Mouse (Mus musculus) c-Kit-negative CD71-positive TER-119-positive erythroid progenitor cells, embryonic 14.5 days (primary cell): Measurements from ENCODE around the gene Thop1.
"Not testable (repeated sequence)": the region's sequence is repeated elsewhere in the genome, so short reads cannot be mapped to it uniquely, and the experiment has no call there.

Source experiments
- DNase-seq: peaks from one replicate; pipeline ENCODE4 v3.0.0-alpha.2; 2013; ENCODE audit warnings: low read depth, low spot score

Thop1 gene

DNA sequence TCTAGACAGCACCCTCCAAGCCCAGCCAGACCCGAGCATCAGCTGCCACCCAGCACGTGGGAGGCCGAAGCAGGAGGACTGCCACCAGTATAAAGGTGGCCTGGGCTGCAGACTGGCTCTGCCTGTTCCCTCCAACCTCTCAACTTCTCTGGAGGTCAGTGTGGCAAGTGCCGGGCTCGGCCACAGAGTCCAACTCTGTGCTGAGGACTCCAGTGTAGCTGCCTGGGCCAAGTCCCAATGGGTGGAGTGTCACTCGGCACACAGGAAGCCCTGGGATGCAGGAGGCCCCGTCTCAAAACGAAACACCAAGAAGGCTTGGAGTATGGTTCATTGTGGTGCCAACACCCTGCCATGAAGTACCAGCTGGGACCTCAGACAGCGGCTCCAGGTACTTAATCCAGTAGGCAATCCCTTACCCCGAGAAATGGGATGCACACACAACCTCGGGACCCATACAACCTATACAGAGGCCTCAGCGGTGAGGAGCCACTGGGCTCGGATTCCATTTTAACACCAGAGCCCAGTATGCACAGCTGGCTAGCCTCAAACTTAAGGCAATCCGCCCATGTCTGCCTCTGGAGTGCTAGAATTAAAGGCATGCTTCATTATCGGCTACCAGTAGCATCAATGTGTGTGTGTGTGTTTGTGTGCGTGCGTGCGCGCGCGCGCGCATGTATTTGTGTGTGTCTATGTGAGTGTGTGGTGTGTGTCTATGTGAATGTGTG, 12.3 kb upstream of the Thop1 start:
- DNase-seq = no peak

DNA sequence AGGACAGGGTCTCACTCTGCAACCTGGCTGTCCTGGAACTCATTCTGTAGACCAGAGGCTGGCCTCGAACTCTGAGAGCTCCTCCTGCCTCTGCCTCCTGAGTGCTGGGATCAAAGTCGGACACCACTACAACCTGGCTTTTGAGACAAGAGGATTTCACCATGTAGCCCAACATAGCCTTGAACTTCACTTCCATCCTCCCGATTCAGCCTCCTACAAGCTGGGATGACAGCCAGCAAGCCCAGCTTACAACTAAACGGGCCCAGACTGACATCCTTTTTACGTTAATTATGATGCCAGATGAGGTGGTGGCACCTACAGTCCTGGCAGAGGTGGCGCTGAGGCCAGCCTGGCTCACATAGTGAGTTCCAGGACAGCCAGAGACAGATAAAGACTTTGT, 10.9 kb upstream of the Thop1 start:
- DNase-seq = no peak

DNA sequence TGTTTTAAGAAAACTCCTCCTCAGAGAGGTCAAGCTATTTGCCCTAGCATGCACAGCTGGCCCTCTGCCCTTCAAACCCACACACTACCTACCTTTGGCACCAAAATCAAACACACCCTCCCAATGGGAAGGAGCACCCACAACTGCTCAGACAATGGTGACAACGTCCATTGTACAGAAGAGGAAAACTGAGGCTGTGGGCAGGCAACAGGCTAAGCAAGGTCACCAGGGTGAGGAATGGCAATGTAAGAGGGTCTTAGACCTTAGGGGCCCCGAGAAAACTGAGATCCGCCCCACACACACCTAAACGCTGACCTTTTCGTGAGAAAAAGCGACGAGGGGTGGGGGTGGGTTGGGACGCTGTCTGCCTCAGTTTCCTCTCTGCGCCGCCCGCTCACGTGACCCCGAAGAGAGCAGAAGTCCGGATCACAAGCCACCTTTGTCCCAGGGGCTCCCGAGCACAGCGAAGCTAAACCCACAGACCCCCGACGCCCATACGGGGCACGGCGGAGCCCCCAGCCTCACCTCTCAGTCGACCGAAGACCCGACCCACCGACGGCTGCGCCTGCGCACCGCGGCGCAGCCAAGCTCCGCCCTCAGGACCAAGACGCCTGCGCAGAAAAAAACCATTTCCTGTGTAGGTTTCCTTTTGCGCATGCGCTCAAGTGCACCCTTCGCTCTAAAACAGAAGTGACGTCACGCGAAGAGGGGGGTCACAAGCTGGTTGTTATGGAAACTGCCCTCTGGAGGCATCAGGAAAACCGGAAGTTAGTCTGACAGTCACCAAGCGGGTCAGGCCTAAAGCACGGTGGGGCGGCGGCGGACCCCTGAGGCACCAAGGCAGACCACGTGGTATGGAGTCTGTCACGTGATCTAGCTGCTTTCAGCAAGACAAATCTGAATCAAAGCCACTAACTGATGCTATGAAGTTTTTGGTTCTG, 10.0 kb upstream of the Thop1 start, which contains the start of gene Sgta:
Gene Sgta (minus strand): TSS at position 579 of the 941 bp plus-strand sequence.
- peak; percentile 94 for DNase-seq

- DNase-seq = no peak
Measured at GRCm38 (mm10) chr10:81062710-81063109, 7.1 kb upstream of the Thop1 start.

GRCm38 (mm10) chr10:81064519-81064918, 5.3 kb upstream of the Thop1 start:
- DNase-seq = not testable (repeated sequence)

DNA sequence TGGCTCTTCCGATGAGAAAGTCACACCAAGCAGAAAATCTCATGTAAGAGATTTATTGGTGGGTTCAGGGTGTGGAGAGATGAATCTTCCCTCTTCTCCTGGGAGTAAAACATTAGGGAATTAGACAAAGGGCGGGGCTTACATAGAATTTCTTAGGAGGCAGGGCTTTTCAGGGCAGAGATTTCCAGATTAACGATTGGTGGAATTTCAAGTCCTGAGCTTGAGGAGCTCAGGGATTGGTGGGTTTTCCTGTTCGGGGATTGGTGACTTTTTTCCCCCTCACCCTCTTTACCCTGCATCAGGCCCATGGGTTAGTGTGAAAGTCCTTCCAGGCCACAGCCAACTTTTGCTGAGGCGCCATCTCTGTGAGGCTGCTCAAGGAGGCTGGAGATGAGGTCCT, 1.1 kb upstream of the Thop1 start:
- no peak for DNase-seq

DNA sequence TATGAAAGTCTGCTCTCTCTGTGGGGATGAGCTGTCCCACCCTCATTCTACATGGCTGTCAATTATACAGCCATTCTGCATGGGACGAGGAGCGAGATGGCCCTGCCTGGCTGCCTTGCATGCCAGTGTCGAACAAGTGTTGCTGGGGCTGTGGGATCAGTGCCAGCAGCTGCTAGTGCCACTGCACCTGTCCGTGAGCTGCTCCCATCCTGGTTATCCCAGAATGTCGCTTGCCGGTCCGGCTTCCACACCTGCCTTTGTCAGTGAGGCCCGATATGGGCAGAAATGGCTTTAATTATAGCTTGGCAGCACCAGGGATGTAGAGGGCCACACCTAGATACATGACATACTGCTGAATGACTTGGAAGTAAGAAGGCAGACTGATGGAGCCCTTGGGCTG, 2.5 kb downstream of the Thop1 start:
- no peak for DNase-seq

DNA sequence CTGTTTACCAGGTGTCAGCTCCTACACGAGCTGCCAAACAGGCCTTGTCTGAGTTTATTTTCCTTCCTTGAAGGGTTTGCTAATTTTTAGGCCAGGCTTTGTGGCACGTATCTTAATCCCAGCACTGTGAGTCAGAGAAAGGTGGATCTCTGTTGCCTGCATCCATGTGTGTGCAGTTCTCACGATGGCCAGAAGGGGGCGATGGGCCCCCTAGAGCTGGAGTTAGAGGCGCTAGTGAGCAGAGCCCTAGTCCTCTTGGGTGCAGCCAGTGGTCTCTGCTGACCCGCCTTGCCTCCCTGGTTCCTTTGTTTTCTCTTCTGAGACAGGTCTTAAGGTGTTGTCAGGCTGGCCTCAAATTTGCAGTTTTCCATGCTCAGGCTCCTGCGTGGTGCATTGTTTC, 3.6 kb downstream of the Thop1 start:
- no peak for DNase-seq

GRCm38 (mm10) chr10:81075734-81076133, 5.9 kb downstream of the Thop1 start:
- no peak for DNase-seq

DNA sequence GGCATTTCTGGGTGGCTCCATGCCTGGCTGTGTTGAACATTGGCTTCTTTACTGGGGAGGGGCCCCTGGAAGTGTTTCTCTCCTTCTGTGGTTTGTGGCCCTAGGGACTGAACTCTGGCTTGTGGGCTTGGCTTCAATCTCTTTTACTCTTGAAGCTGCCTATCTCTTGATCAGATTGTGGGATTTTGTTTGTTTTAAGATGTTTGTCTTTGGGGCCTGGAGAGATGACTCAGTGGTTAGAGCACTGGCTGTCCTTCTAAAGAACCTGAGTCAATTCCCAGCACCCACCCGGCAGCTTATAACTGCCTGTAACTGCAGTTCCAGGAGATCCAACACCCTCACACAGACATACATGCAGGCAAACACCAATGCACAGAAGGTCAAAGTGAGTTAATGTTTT, 6.5 kb downstream of the Thop1 start:
- DNase-seq = no peak

GRCm38 (mm10) chr10:81077916-81078315, 8.1 kb downstream of the Thop1 start:
- DNase-seq = no peak

DNA sequence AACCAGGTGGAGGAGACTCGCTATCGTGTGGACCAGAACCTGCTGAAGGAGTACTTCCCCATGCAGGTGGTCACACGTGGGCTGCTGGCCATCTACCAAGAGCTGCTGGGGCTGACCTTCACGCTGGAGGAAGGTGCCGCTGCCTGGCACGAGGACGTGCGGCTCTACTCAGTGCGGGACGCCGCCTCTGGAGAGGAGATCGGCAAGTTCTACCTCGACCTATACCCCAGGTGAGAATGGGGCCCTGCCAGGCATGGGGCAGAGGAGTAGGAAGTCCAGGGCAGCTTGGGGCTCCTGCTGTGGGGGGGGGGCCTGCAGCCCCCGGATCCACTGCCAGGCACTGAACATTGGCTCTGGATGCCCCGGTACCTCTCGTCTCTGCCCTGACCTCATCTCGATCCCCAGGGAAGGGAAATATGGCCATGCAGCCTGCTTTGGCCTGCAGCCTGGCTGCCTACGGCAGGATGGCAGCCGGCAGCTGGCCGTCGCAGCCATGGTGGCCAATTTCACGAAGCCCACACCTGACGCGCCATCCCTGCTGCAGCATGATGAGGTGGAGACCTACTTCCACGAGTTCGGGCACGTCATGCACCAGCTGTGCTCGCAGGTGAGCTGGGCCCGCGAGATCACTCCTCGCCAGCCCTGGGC, 10.3 kb downstream of the Thop1 start:
- DNase-seq = no peak

GRCm38 (mm10) chr10:81082168-81082960, 12.5 kb downstream of the Thop1 start:
- DNase-seq = peak; percentile 54

DNA sequence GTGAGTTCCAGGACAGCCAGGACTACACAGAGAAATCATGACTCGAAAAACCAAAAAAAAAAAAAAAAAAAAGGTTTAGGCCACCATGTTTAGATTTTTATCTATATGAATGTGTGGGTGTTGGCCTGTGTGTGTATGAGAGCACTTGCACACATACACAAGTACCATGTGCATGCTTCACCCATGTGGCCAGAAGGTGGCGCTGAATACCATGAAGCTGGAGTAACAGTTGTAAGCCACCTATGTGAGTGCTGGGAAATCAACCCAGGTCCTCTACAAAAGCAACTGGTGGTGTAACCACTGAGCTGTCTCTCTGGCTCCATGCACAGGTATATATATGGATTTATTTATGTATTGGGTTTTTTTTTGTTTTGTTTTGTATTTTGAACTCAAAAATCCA, 17.2 kb downstream of the Thop1 start:
- DNase-seq = peak; percentile 22

DNA sequence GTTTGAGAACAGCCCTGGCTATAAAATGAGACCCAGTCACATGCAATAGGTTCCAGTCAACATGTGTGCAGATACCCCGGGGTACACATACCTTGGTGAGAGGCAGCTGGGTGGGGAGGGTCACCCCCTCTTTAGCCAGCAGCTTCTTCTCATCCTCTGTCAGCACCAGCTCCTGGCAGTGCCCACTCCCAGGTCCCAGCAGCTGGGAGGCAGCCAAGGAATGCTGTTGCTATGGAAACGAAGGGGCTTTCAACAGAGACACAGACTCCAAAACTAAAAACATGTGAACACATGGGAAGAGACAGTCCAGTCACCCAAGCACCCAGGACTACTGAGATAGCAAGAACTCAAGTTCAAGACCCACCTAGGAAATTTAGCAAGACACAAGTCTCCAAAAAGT, 19.4 kb downstream of the Thop1 start:
- DNase-seq = no peak

DNA sequence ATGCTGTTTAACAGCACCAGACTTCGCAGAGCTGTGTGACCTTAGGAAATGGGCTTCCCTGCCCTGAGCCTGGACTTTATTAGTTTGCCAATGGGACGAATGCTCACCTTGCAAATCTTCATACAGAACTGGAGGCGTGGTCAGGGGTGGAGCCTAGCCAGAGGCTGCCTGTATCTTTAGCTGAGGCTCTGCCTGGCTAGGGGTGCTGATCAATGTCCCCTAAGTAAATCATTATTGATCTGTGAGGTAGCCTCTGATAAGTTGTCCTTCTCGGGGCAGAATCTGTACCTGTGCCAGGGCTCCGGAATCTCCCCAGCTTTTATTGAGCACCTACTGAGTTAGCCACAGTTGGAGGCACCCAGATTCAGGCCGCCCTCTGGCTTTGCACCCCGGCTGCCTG, 20.8 kb downstream of the Thop1 start:
- no peak for DNase-seq

DNA sequence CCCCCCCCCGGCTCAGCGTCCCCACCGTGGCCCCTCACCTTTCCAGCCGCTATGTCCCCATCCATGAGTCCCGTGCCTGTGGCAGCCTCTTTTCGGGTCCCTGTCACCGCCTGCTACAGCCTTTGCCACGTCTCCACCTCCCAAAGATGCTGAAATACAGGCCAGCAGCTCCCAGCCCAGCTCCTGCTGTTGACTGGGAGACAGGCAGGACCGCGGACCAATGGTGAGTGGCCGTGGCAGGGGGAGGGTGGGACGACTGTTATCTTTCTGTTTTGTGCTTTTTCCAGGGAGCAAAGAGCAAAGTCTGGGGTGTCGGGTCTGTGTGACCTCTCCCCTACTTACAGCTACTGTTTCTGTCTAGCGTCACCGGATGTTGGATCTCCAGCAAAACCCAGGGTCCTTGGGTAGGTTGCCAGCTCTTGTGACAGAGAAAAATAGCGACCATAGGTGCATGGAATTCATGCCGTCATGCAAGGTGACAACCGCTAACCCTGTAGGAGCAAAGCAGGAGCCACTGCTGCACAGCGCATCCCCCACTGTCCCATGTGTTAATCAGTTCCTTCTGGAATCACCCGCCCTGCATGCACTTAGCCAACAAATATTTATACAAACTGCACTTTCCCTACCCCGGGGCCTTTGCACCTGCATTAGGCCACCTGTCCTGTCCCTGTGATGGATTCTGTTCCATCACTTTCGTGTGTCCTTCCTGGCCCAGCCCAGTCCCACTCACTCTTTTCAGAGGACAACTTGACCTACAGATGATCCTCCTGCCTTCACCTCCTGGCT, 22.8 kb downstream of the Thop1 start:
- DNase-seq = no peak

DNA sequence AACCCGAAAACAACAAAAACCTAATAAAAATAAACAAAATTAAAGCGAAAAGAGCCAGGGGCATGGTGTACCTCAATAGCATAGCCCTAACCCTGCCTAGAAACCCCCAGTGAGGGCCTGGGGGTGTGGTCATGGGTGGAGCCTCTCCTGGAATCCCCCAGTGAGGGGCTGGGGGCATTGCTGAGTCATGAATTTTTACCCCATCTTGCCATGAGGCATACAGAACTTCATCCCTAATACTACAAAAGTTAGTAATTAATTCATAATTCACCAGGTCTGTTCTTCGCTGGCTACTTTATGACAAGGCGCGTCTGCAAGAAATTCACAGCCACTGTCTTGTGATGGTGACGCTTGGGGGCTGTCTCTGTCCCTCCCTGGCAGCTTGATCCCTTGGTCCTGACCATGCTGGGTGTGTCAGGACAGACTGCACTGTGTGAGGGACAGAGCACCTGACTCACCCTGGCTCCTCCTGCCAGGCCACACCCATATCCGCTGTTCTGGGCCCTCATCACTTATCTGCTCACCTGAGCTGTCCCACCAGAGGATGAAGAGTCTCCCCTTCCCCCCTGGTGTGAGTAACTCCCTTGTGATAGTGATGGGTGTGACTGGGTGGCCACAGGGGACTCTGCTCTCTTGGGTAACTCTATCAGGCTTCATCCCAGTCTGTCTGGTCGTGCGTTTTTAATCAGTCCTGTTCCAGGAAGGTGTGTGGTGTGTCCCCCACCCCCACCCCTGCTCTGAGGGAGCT, 25.3 kb downstream of the Thop1 start:
- peak; percentile 21 for DNase-seq

DNA sequence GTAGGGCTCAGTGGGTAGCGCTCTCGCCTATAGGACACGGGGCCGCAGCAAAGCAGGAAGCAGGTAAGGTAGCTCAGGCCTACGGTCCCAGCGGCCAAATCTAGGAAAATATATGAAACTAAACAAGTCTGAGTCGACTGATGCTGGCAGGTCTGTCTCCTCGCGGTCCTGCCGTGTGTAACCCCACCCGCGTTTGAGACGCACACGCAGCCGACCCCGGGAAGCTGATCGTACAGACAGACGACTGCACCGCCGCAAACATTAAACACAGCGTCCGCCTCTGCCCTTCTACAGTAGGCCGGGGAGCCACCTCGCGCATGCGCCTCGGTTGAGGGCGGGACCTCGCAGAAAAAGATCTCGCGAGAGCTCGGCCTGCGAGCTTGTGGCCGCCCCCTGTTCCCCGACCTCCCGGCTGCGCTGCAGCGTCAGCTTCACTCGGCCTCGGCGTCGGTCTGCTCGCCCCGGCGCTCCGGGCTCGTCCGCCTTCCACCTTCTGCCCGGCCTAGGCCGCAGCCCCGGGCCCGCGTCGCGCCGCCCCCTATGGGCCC, 35.8 kb downstream of the Thop1 start, which contains the start of gene Map2k2:
Gene Map2k2 (plus strand): TSS at position 351 of the 548 bp plus-strand sequence.
- peak; percentile 95 for DNase-seq
